Mouse (Mus musculus): ENCODE measurements around the gene 2810408A11Rik. TPM values are rescaled to one million over a fixed set of nuclear protein-coding genes. Genes with fewer than 3 reads are reported as not detected.

2810408A11Rik gene
- 5.3 and 5.8 TPM in 2 replicates for polyA plus RNA-seq (2014; fragmentation: Nextera tagmentation; extraction: Ambion mirVana)

DNA sequence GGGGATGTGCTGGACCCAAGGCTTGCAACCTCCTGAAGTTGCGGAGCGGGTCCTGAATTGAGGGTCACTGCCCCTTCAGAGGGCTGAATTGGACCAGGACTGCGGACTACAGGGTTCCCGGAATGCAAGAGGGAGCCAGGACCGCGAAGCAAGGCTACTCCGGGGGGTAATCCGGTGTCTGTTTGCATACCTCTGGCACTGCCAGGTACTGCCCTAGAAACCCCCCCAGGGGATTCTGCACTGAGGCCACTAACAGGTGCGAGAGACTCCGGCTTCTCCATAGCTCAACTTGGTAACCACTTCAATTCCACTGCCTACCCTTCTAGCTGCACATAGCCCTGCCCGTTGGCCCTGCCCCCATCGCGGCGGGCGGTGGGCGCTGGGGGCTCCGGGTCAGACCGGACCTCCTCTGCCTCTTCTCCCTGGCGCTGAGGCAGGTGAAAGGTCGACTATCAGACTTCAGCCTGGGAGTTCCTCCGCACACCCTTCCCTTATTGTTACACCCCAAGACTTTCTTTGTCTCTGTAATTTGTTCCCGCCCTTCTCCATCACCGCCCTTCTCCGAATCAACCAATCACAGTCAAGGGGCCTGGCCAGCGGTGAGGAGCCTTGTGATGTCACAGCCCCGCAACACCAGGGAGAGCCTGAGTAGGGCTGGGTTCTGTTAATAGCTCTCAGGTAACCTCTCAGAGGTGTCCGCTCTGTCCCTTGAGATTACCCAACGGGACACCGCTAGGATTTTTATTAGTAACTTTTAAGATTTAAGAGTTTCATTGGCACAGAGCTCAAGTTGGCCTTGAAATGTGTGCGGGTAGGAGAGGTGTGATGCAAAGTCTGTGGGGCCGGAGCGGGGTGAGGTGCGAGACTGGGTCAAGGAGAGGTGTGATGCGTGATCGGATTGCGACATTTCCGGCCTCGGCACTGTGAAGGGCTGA is at the start of gene 2810408A11Rik, which contains the start of gene Neurl4:
TSS of gene 2810408A11Rik (minus strand) at position 517 of the 935 bp plus-strand sequence.
TSS of gene Neurl4 (plus strand) at position 602 of the 935 bp plus-strand sequence.
- Histone ChIP-seq H3K4me1 (ENCODE audit: control insufficient read depth, insufficient read depth, low read length) (peaks cover 27% of the 10 kb centered on the region), H3K27me3 (ENCODE audit: control insufficient read depth, insufficient read depth, low read length) (no peaks in the 10 kb centered on the region), H3K9ac (ENCODE audit: low read depth, low read length) (peak within 1 kb of the TSS; percentile 88), H3K36me3 (ENCODE audit: control insufficient read depth, insufficient read depth, low read length) (peaks cover 13% of the 10 kb centered on the region), H3K4me3 (ENCODE audit: low read depth, low read length) (peak within 1 kb of the TSS; percentile 96), H3K9me3 (replicated peaks; ENCODE audit: control insufficient read depth, low read length) (no peaks in the 10 kb centered on the region), H3K4me2 (peak within 1 kb of the TSS; percentile 93), H3K27ac (ENCODE audit: low read depth, low read length) (peak within 1 kb of the TSS; percentile 99)
- WGBS (ENCODE audit: insufficient replicate concordance), result under 1% methylated on average over 38 of the region's 38 CpGs
- ATAC-seq (replicated peaks; ENCODE audit: insufficient number of reproducible peaks, low FRiP score, low TSS enrichment), result peak; percentile 94

DNA sequence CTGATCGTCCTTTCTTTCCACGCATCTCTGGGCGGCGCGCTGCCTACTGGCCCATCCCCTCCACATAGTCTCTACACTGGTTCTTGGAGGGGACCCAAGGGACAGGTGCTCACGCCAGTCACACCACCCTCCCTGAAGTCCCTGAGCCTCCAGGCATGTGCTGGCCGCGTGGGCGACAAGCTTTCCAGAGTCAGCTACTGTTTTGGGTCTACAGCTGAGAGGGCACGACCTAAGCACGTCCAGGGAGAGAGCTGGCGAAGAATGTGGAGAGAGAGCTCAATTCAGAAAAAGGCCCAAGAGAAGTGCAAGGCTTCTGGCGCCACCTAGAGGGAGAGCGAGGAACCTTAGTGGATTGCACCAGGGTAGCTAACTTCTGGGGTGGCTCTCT is 48.0 kb upstream of the 2810408A11Rik start:
- under 1% methylated on average over 14 of the region's 14 CpGs for WGBS (ENCODE audit: insufficient replicate concordance)
- peak overlapping the region; percentile 74; the same call in 1 of the 2 replicates for H3K9ac ChIP-seq (ENCODE audit: low read depth, low read length)
- peaks cover 3% of the 10 kb centered on the region; the same call in 1 of the 2 replicates for H3K27me3 ChIP-seq (ENCODE audit: control insufficient read depth, insufficient read depth, low read length)
- H3K27ac ChIP-seq (ENCODE audit: low read depth, low read length), result peak overlapping the region; percentile 93
- peak; percentile 35 for ATAC-seq (replicated peaks; ENCODE audit: insufficient number of reproducible peaks, low FRiP score, low TSS enrichment)
- peaks cover 13% of the 10 kb centered on the region; the same call in 1 of the 2 replicates for H3K4me1 ChIP-seq (ENCODE audit: control insufficient read depth, insufficient read depth, low read length)
- peak overlapping the region; percentile 92 for H3K4me2 ChIP-seq
- H3K4me3 ChIP-seq (ENCODE audit: low read depth, low read length), result peak overlapping the region; percentile 64
- peaks cover 9% of the 10 kb centered on the region; the same call in 1 of the 2 replicates for H3K36me3 ChIP-seq (ENCODE audit: control insufficient read depth, insufficient read depth, low read length)
- H3K9me3 ChIP-seq (replicated peaks; ENCODE audit: control insufficient read depth, low read length), result no peaks in the 10 kb centered on the region

DNA sequence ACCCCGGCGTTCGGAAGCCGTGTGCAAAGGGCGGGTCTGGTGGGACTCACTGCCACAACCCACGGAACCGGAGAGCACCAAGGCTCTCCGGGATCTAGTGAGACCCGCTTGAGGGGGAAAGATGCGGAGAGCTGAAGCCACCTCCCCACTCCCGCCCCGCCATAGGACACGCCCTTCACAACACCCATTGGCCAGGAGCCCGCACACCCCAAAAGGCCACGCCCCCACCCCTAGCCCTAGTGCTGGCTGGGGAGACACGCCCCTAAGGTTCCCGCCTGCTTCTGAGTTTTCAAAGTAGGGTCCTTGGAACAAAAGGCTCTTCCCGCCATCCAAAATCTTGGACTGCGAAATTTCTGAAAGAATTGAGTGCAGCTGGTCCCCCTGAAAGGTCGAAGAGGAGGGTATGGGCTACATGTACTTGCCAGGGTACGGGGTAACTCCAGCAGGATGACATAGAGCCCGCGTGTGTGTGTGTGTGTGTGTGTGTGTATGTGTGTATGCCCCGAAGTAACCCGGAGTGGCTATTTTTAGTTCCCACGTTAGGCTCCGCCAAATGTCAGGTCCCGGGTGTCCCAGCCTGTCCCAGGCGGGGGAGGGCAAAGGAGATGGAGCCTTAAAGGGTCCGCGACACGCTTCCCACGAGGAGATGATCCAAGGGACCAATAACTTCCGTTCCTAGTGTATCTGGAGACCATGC is 47.4 kb upstream of the 2810408A11Rik start, which contains the start of gene Slc2a4:
TSS of gene Slc2a4 (minus strand) at position 123 of the 697 bp plus-strand sequence.
- Histone ChIP-seq H3K4me2 (peak within 1 kb of the TSS; percentile 92), H3K9ac (ENCODE audit: low read depth, low read length) (peak within 1 kb of the TSS; percentile 74), H3K27ac (ENCODE audit: low read depth, low read length) (peak within 1 kb of the TSS; percentile 93), H3K9me3 (replicated peaks; ENCODE audit: control insufficient read depth, low read length) (no peaks in the 10 kb centered on the region), H3K4me1 (ENCODE audit: control insufficient read depth, insufficient read depth, low read length) (peaks cover 13% of the 10 kb centered on the region; the same call in 1 of the 2 replicates), H3K4me3 (ENCODE audit: low read depth, low read length) (peak within 1 kb of the TSS; percentile 64), H3K36me3 (ENCODE audit: control insufficient read depth, insufficient read depth, low read length) (peaks cover 9% of the 10 kb centered on the region), H3K27me3 (ENCODE audit: control insufficient read depth, insufficient read depth, low read length) (peaks cover 3% of the 10 kb centered on the region; the same call in 1 of the 2 replicates)
- peak; percentile 90 for ATAC-seq (replicated peaks; ENCODE audit: insufficient number of reproducible peaks, low FRiP score, low TSS enrichment)
- WGBS (ENCODE audit: insufficient replicate concordance), result 1% methylated on average over 34 of the region's 34 CpGs

DNA sequence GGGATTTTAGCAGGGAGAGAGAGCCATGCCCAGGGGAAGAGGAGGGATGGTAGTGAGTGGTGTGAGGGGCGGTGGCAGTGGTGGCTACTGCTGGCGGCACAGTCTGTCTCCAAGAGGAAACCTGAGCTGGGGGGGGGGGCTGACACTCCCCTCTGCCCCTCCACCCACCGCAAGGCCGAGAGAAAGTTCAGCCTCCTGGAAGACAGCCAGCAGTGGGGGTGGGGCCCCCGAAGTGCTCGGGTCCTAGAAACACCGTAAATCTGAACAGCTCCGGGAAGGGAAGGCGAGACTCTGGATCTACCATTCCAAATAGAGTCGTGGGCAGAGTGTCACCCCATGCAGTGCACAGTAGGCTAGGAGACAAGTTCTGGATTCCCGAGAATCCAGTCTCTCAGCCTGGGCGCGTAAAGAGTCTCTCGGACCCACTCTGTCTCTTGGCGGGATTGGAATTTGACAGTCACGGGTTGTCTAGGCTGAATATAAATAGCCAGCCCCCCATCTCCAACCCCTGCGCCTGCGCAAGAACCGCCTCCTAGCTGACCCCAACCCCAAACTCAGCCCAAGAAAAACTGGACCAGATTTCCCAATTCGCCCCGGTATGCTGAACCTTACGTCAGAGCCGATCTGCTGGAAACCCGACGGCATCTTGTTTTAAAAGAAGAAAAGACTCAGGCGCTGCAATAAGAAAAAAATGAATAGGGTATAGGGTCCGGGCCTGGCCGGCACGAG is 46.7 kb upstream of the 2810408A11Rik start:
- WGBS (ENCODE audit: insufficient replicate concordance), result 2% methylated on average over 29 of the region's 29 CpGs
- Histone ChIP-seq H3K36me3 (ENCODE audit: control insufficient read depth, insufficient read depth, low read length) (peaks cover 11% of the 10 kb centered on the region), H3K4me3 (ENCODE audit: low read depth, low read length) (peak overlapping the region; percentile 64), H3K4me2 (peak overlapping the region; percentile 92), H3K4me1 (ENCODE audit: control insufficient read depth, insufficient read depth, low read length) (peaks cover 13% of the 10 kb centered on the region; the same call in 1 of the 2 replicates), H3K9me3 (replicated peaks; ENCODE audit: control insufficient read depth, low read length) (no peaks in the 10 kb centered on the region), H3K9ac (ENCODE audit: low read depth, low read length) (peak overlapping the region; percentile 74), H3K27ac (ENCODE audit: low read depth, low read length) (peak overlapping the region; percentile 93), H3K27me3 (ENCODE audit: control insufficient read depth, insufficient read depth, low read length) (peaks cover 5% of the 10 kb centered on the region)
- peak; percentile 58; the same call in 1 of the 2 replicates for ATAC-seq (replicated peaks; ENCODE audit: insufficient number of reproducible peaks, low FRiP score, low TSS enrichment)

DNA sequence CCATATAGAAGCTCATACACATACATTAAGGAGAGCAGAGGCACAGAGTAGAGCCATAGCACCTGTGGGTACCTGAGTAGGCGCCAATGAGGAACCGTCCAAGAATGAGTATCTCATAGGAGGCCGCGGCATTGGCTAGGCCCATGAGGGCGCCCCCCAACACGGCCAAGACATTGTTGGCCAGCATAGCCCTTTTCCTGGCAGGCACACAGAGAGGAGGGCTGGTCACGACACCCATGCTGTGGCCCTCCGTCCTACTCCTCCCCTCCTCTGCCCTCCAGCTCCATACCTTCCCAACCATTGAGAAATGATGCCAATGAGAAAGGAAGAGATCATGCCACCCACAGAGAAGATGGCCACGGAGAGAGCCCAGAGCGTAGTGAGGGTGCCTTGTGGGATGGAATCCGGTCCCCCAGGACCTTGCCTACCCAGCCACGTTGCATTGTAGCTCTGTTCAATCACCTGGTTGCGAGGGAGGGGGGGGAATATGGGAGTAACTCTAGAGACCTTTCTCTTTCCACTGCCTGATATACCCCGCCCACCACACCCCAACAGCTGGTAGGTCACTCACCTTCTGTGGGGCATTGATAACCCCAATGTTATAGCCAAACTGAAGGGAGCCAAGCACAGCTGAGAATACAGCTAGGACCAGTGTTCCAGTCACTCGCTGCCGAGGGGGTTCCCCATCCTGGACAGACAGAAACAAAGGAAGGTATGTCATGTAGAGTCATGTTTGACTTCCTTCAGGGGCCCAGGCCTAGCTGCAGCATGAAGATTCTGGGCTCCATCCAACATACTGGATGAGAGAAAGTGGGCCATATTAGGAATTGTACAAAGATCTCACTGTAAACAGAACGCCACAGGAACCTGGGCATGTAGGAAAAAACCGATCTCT is 45.5 kb upstream of the 2810408A11Rik start:
- Histone ChIP-seq H3K9ac (ENCODE audit: low read depth, low read length) (peak overlapping the region; percentile 74), H3K36me3 (ENCODE audit: control insufficient read depth, insufficient read depth, low read length) (peaks cover 11% of the 10 kb centered on the region), H3K4me2 (peak overlapping the region; percentile 92), H3K27ac (ENCODE audit: low read depth, low read length) (peak overlapping the region; percentile 93), H3K9me3 (replicated peaks; ENCODE audit: control insufficient read depth, low read length) (no peaks in the 10 kb centered on the region), H3K4me3 (ENCODE audit: low read depth, low read length) (peak overlapping the region; percentile 64), H3K4me1 (ENCODE audit: control insufficient read depth, insufficient read depth, low read length) (peaks cover 13% of the 10 kb centered on the region; the same call in 1 of the 2 replicates), H3K27me3 (ENCODE audit: control insufficient read depth, insufficient read depth, low read length) (peaks cover 5% of the 10 kb centered on the region)
- whole genome bisulfite sequencing (ENCODE audit: insufficient replicate concordance), result 84% methylated on average over 18 of the region's 18 CpGs
- ATAC-seq (replicated peaks; ENCODE audit: insufficient number of reproducible peaks, low FRiP score, low TSS enrichment), result peak; percentile 55; the same call in 1 of the 2 replicates

DNA sequence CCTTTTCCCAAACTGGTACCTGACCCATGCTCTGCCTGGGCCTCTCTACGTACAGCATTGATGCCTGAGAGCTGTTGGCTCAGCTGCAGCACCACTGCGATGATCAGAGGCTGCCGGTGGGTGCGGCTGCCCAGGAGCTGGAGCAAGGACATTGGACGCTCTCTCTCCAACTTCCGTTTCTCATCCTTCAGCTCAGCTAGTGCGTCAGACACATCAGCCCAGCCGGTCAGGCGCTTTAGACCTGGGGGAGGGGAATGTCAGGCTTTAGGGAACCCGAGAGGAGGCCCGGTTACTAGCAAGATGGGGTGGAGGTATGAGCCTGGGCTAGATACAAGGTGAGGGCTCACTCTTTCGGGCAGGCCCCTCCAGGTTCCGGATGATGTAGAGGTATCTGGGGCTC is 44.4 kb upstream of the 2810408A11Rik start:
- Histone ChIP-seq H3K4me2 (peak overlapping the region; percentile 92; the same call in 1 of the 2 replicates), H3K4me3 (ENCODE audit: low read depth, low read length) (peak overlapping the region; percentile 64; the same call in 1 of the 2 replicates), H3K27me3 (ENCODE audit: control insufficient read depth, insufficient read depth, low read length) (peaks cover 5% of the 10 kb centered on the region), H3K27ac (ENCODE audit: low read depth, low read length) (no peak overlapping the region), H3K4me1 (ENCODE audit: control insufficient read depth, insufficient read depth, low read length) (peaks cover 13% of the 10 kb centered on the region; the same call in 1 of the 2 replicates), H3K9ac (ENCODE audit: low read depth, low read length) (no peak overlapping the region), H3K36me3 (ENCODE audit: control insufficient read depth, insufficient read depth, low read length) (peaks cover 11% of the 10 kb centered on the region), H3K9me3 (replicated peaks; ENCODE audit: control insufficient read depth, low read length) (no peaks in the 10 kb centered on the region)
- 67% methylated on average over 13 of the region's 13 CpGs for WGBS (ENCODE audit: insufficient replicate concordance)
- ATAC-seq (replicated peaks; ENCODE audit: insufficient number of reproducible peaks, low FRiP score, low TSS enrichment), result no peak

DNA sequence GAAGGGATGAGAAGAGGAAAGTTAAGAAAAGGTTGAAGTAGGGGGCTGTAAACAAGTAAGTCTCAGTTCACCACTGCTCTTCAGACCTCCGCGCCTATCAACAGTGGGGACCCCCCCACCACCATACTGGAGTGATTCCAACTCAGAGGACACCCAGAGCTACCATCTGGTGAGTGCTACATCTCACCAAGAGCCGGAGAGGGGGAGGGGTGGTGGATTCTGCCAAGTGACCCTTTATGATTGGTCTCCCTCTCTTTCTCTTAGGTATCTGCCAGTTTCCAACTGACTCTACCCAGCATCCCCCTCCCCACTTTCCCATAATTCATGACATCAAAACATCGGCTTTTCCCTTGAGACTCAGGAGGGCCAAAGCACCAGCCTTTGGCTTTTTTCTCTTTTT is 40.2 kb upstream of the 2810408A11Rik start:
- no peaks in the 10 kb centered on the region for H3K9me3 ChIP-seq (replicated peaks; ENCODE audit: control insufficient read depth, low read length)
- H3K9ac ChIP-seq (ENCODE audit: low read depth, low read length), result no peak overlapping the region
- H3K4me1 ChIP-seq (ENCODE audit: control insufficient read depth, insufficient read depth, low read length), result peaks cover 10% of the 10 kb centered on the region
- no peak overlapping the region for H3K4me2 ChIP-seq
- 76% methylated on average over 4 of the region's 4 CpGs for WGBS (ENCODE audit: insufficient replicate concordance)
- ATAC-seq (replicated peaks; ENCODE audit: insufficient number of reproducible peaks, low FRiP score, low TSS enrichment), result no peak
- no peak overlapping the region for H3K27ac ChIP-seq (ENCODE audit: low read depth, low read length)
- no peak overlapping the region for H3K4me3 ChIP-seq (ENCODE audit: low read depth, low read length)
- peaks cover 11% of the 10 kb centered on the region for H3K36me3 ChIP-seq (ENCODE audit: control insufficient read depth, insufficient read depth, low read length)
- H3K27me3 ChIP-seq (ENCODE audit: control insufficient read depth, insufficient read depth, low read length), result peaks cover 35% of the 10 kb centered on the region
